Mouse (Mus musculus) myocyte (in vitro differentiated cells): ENCODE measurements around the gene Mcat. TPM values are rescaled to one million over a fixed set of nuclear protein-coding genes. Genes with fewer than 3 reads are reported as not detected.
A peak's percentile ranks its signal among the peaks of the same experiment; 100 is the strongest.

Source experiments
- H3K27me3 ChIP-seq: one replicate; pipeline ENCODE4 v1.6.1; 2011; ENCODE audit not compliant: control insufficient read depth, insufficient read depth, insufficient read length
- H3K36me3 ChIP-seq: one replicate; pipeline ENCODE4 v1.6.1; 2011; ENCODE audit not compliant: control insufficient read depth, insufficient read depth
- H3K4me2 ChIP-seq: one replicate; pipeline ENCODE4 v1.6.1; 2011; ENCODE audit warnings: low read depth, control low read depth
- H3K4me3 ChIP-seq: one replicate; pipeline ENCODE4 v1.5.1; 2011; ENCODE audit warnings: mild to moderate bottlenecking, control low read depth, moderate library complexity
- H3K79me2 ChIP-seq: one replicate; pipeline ENCODE4 v1.6.1; 2011; ENCODE audit not compliant: control insufficient read depth, insufficient read depth
- H3ac ChIP-seq: one replicate; pipeline ENCODE4 v1.6.1; 2011; ENCODE audit not compliant: control insufficient read depth, insufficient read length
- CEBPB ChIP-seq: IDR thresholded peaks from 2 replicates; pipeline ENCODE4 v1.6.1; 2011; ENCODE audit warnings: mild to moderate bottlenecking, moderate library complexity; ENCODE audit not compliant: poor library complexity, insufficient read depth, severe bottlenecking
- E2F4 ChIP-seq: IDR thresholded peaks from one replicate; pipeline ENCODE4 v1.6.1; 2011; ENCODE audit warnings: mild to moderate bottlenecking, control low read depth, moderate library complexity; ENCODE audit not compliant: insufficient read depth
- MAX ChIP-seq: IDR thresholded peaks from one replicate; pipeline ENCODE4 v1.6.1; 2011; ENCODE audit warnings: low read depth, mild to moderate bottlenecking, control low read depth
- MYOD1 ChIP-seq, 3 experiments: IDR thresholded peaks; one replicate each; pipeline ENCODE4 v1.6.1; 2011; ENCODE audit warnings: control low read depth in 2 of 3, low read depth in 2 of 3, mild to moderate bottlenecking in 2 of 3, moderate library complexity in 1 of 3; ENCODE audit not compliant: insufficient read length in 2 of 3, control insufficient read depth in 1 of 3
- MYOG ChIP-seq, 3 experiments: IDR thresholded peaks; one replicate each; pipeline ENCODE4 v1.6.1; 2011; ENCODE audit warnings: control low read depth in 2 of 3, low read depth in 2 of 3, mild to moderate bottlenecking in 2 of 3; ENCODE audit not compliant: insufficient read length in 2 of 3, control insufficient read depth in 1 of 3, insufficient read depth in 1 of 3
- POLR2A ChIP-seq: IDR thresholded peaks from one replicate; pipeline ENCODE4 v1.6.1; 2011; ENCODE audit warnings: low read depth, mild to moderate bottlenecking, control low read depth, moderate library complexity; ENCODE audit not compliant: insufficient read length
- POLR2AphosphoS2 ChIP-seq: IDR thresholded peaks from one replicate; pipeline ENCODE4 v1.6.1; 2011; ENCODE audit warnings: low read depth, control low read depth; ENCODE audit not compliant: insufficient read length
- REST ChIP-seq: IDR thresholded peaks from one replicate; pipeline ENCODE4 v1.6.1; 2011; ENCODE audit warnings: mild to moderate bottlenecking, control low read depth, moderate library complexity; ENCODE audit not compliant: insufficient read depth, insufficient read length
- SRF ChIP-seq: IDR thresholded peaks from one replicate; pipeline ENCODE4 v1.6.1; 2011; ENCODE audit warnings: low read depth; ENCODE audit not compliant: control insufficient read depth, insufficient read length
- TCF12 ChIP-seq: IDR thresholded peaks from one replicate; pipeline ENCODE4 v1.6.1; 2011; ENCODE audit warnings: mild to moderate bottlenecking, control low read depth; ENCODE audit not compliant: poor library complexity, insufficient read depth, severe bottlenecking
- TCF3 ChIP-seq: IDR thresholded peaks from one replicate; pipeline ENCODE4 v1.6.1; 2011; ENCODE audit warnings: low read depth, control low read depth; ENCODE audit not compliant: insufficient read length
- USF1 ChIP-seq: IDR thresholded peaks from one replicate; pipeline ENCODE4 v1.6.1; 2011; ENCODE audit warnings: low read depth, mild to moderate bottlenecking, control low read depth, moderate library complexity
- polyA plus RNA-seq: library from polyadenylated mRNA; unstranded; fragments of >200 nt; fragmentation: generic; extraction: Trizol; gene quantifications from one replicate; pipeline ENCODE4 v1.2.1, GENCODE M21; 2012; ENCODE audit warnings: missing spikeins

Gene Mcat
- polyA plus RNA-seq, 1 experiment = 55.9 TPM

GRCm38 (mm10) chr15:83555161-83555974, 8.2 kb downstream of the Mcat start:
- Histone ChIP-seq H3K27me3 (no peaks in the 10 kb centered on the region), H3ac (peak overlapping the region; percentile 68), H3K79me2 (peaks cover 9% of the 10 kb centered on the region), H3K4me2 (peak overlapping the region; percentile 99), H3K4me3 (peak overlapping the region; percentile 37), H3K36me3 (peaks cover 8% of the 10 kb centered on the region)
- TF ChIP-seq MYOG (IDR thresholded peaks at IDR 0.05; ENCODE audit: control insufficient read depth in 1 of 3, insufficient read depth in 1 of 3, insufficient read length in 2 of 3, low read depth in 2 of 3) (peak in 2 of 3 experiments; percentile 10 to 13), SRF (peak; percentile 3), CEBPB (no peak), POLR2AphosphoS2 (peak; percentile 96), MYOD1 (IDR thresholded peaks at IDR 0.05; ENCODE audit: control insufficient read depth in 1 of 3, insufficient read length in 2 of 3, low read depth in 2 of 3) (no peak), REST (peak; percentile 16), POLR2A (peak; percentile 99), E2F4 (no peak)

DNA sequence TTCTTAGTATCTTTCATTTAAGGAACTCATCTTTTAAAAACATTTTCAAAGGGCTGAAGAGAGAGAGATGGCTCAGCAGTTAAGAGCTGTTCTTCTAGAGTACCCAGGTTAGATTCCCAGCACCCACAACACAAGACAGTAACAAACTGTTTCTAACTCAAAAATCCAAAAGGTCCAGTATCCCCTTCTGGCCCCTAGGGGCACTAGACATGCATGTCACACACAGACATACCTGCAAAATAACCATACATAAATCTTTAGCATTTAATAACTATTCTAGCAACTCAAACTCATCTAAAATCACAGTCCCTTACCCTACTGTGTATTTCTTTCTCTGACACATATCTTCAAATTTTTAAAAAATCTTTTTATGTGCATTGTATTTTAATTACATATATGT, 9.8 kb downstream of the Mcat start:
- Histone ChIP-seq H3K36me3 (peaks cover 20% of the 10 kb centered on the region), H3K4me2 (no peak overlapping the region), H3K79me2 (peaks cover 9% of the 10 kb centered on the region), H3ac (no peak overlapping the region), H3K27me3 (no peaks in the 10 kb centered on the region), H3K4me3 (no peak overlapping the region)
- no peak for TF ChIP-seq TCF12
- no peak for TF ChIP-seq CEBPB
- no peak for TF ChIP-seq POLR2A
- TF ChIP-seq TCF3 = no peak
- TF ChIP-seq POLR2AphosphoS2 = no peak
- no peak for TF ChIP-seq SRF
- no peak for TF ChIP-seq E2F4
- TF ChIP-seq MYOD1 (IDR thresholded peaks at IDR 0.05; ENCODE audit: control insufficient read depth in 1 of 3, insufficient read length in 2 of 3, low read depth in 2 of 3) = no peak
- no peak for TF ChIP-seq MYOG (IDR thresholded peaks at IDR 0.05; ENCODE audit: control insufficient read depth in 1 of 3, insufficient read depth in 1 of 3, insufficient read length in 2 of 3, low read depth in 2 of 3)
- TF ChIP-seq REST = no peak
- no peak for TF ChIP-seq MAX
- no peak for TF ChIP-seq USF1

DNA sequence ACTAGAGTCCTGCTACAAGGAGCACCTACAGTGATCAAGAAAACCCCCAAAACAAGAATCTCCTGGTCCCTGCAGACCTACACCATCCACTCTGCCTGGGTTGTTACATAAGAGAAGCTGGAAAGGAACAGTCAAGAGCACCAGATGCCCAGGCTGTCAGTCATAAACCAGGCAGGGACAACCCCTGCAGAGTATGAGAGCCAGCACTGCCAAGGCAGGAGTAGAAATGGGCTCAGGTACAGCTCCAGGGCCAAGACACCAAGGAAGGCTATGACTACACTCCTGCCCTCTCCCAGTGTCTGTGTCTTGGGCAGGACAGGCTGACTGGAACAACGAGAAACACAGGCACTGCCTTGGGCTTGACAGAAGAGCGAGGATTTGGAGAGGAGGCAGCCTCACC, 13.4 kb downstream of the Mcat start:
- Histone ChIP-seq H3K27me3 (no peaks in the 10 kb centered on the region), H3K4me2 (no peak overlapping the region), H3ac (no peak overlapping the region), H3K36me3 (peaks cover 26% of the 10 kb centered on the region), H3K4me3 (no peak overlapping the region), H3K79me2 (peaks cover 9% of the 10 kb centered on the region)
- TF ChIP-seq E2F4 (no peak), MAX (no peak), TCF3 (no peak), MYOG (IDR thresholded peaks at IDR 0.05; ENCODE audit: control insufficient read depth in 1 of 3, insufficient read depth in 1 of 3, insufficient read length in 2 of 3, low read depth in 2 of 3) (no peak), MYOD1 (IDR thresholded peaks at IDR 0.05; ENCODE audit: control insufficient read depth in 1 of 3, insufficient read length in 2 of 3, low read depth in 2 of 3) (no peak), SRF (no peak), POLR2A (no peak), TCF12 (no peak), USF1 (no peak), POLR2AphosphoS2 (no peak), CEBPB (no peak)

DNA sequence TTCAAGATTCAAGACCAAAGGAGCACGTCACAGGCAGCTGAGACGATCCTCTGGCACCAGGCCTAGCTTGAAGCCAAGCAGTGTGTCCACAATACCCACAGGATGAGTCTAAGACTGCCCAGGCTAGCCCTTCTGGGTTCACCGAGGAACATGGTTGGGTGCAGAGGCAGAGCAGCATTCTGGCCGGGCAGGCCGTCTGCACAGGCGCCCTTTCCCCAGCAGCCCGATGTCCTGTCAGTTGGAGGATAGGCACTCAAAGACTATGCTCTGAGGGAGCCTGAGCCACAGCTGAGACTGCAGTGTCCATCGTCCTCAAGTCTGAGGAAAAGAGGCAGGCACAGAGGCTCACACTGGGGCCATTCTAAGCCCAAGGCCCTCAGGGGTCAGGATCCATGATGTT, 16.4 kb downstream of the Mcat start:
- no peak overlapping the region for H3K4me3 ChIP-seq
- H3K4me2 ChIP-seq = no peak overlapping the region
- TF ChIP-seq TCF3 (no peak), MYOD1 (IDR thresholded peaks at IDR 0.05; ENCODE audit: control insufficient read depth in 1 of 3, insufficient read length in 2 of 3, low read depth in 2 of 3) (no peak), USF1 (no peak), MAX (no peak), MYOG (IDR thresholded peaks at IDR 0.05; ENCODE audit: control insufficient read depth in 1 of 3, insufficient read depth in 1 of 3, insufficient read length in 2 of 3, low read depth in 2 of 3) (no peak)
- peaks cover 26% of the 10 kb centered on the region for H3K36me3 ChIP-seq
- no peak overlapping the region for H3ac ChIP-seq
- no peaks in the 10 kb centered on the region for H3K79me2 ChIP-seq
- H3K27me3 ChIP-seq = no peaks in the 10 kb centered on the region
